Mouse (Mus musculus) neural tube, embryonic 11.5 days (tissue): ENCODE measurements at regions not wholly inside any gene's neighbourhood (a gene's known extent, or its start where the extent isn't known, plus 50 kb on each side); places are given as distances from the start of the nearest gene placed in this dataset.
"Not testable (repeated sequence)": the region's sequence is repeated elsewhere in the genome, so short reads cannot be mapped to it uniquely, and the experiment has no call there.

ENCODE experiments used
- ATAC-seq: fragments of 200-750 bp; cut with Nextera tagmentation; 2 replicates; pipeline ENCODE4 v1.8.0; 2017; ENCODE audit warnings: moderate number of reproducible peaks, mild to moderate bottlenecking, moderate TSS enrichment, moderate library complexity; ENCODE audit not compliant: insufficient read depth, low FRiP score, low TSS enrichment
- DNase-seq: peaks from one replicate; pipeline ENCODE4 v3.0.0-alpha.2; 2015; ENCODE audit warnings: low spot score
- H3K27ac ChIP-seq: fragments of 300-500 bp; sonication (generic); 2 replicates; pipeline ENCODE4 v1.5.1; 2014; ENCODE audit warnings: low read depth, mild to moderate bottlenecking, low read length
- H3K27me3 ChIP-seq: fragments of 300-500 bp; sonication (generic); 2 replicates; pipeline ENCODE4 v1.6.1; 2014; ENCODE audit warnings: mild to moderate bottlenecking, low read length, mixed read lengths; ENCODE audit not compliant: control insufficient read depth, insufficient read depth
- H3K36me3 ChIP-seq: fragments of 300-500 bp; sonication (generic); 2 replicates; pipeline ENCODE4 v1.6.1; 2014; ENCODE audit warnings: mild to moderate bottlenecking, low read length, moderate library complexity, mixed read lengths; ENCODE audit not compliant: control insufficient read depth, insufficient read depth
- H3K4me1 ChIP-seq: fragments of 300-500 bp; sonication (generic); 2 replicates; pipeline ENCODE4 v1.6.1; 2014; ENCODE audit warnings: low read length, mixed read lengths; ENCODE audit not compliant: control insufficient read depth, insufficient read depth
- H3K4me2 ChIP-seq: fragments of 300-500 bp; sonication (generic); 2 replicates; pipeline ENCODE4 v1.6.1; 2014; ENCODE audit warnings: low read depth, mild to moderate bottlenecking, moderate library complexity
- H3K4me3 ChIP-seq: fragments of 300-500 bp; sonication (generic); 2 replicates; pipeline ENCODE4 v1.5.1; 2014; ENCODE audit warnings: low read depth, low read length
- H3K9ac ChIP-seq: fragments of 300-500 bp; sonication (generic); 2 replicates; pipeline ENCODE4 v1.6.1; 2014; ENCODE audit warnings: mild to moderate bottlenecking, low read length
- H3K9me3 ChIP-seq: fragments of 300-500 bp; sonication (generic); 2 replicates; pipeline ENCODE4 v1.6.1; 2016; ENCODE audit warnings: low read length; ENCODE audit not compliant: control insufficient read depth
- WGBS: fragments of 180-500 bp; shearing (Covaris S2); extraction: QIAGEN DNeasy Blood & Tissue Kit; methylation state at CpG from one replicate; pipeline ENCODE4 v1.1.7; 2014; 5-methylcytosine and 5-hydroxymethylcytosine counted together

GRCm38 (mm10) chr14:53709627-53710026 lies 544.3 kb downstream of the Dad1 start:
- H3K4me2 ChIP-seq, H3K9me3 ChIP-seq, H3K27ac ChIP-seq, DNase-seq, H3K36me3 ChIP-seq, H3K27me3 ChIP-seq, H3K4me3 ChIP-seq, H3K4me1 ChIP-seq, ATAC-seq, H3K9ac ChIP-seq: not testable (repeated sequence)
- WGBS, result 17% methylated on average over 3 of the region's 3 CpGs

- H3K27me3 ChIP-seq, H3K36me3 ChIP-seq, DNase-seq, H3K4me3 ChIP-seq, H3K4me1 ChIP-seq, ATAC-seq, H3K9me3 ChIP-seq, H3K27ac ChIP-seq, H3K4me2 ChIP-seq, H3K9ac ChIP-seq: not testable (repeated sequence)
- WGBS, result 88% methylated on average over 5 of the region's 5 CpGs
Measured at GRCm38 (mm10) chr14:53704351-53704750, 549.6 kb downstream of the Dad1 start.

GRCm38 (mm10) chr14:53703593-53703992 lies 550.3 kb downstream of the Dad1 start:
- H3K9ac ChIP-seq, ATAC-seq, H3K4me3 ChIP-seq, H3K9me3 ChIP-seq, H3K27me3 ChIP-seq, H3K4me1 ChIP-seq, H3K27ac ChIP-seq, H3K36me3 ChIP-seq, DNase-seq, H3K4me2 ChIP-seq: not testable (repeated sequence)
- 27% methylated on average over 1 of the region's 1 CpGs for WGBS

- not testable (repeated sequence) for H3K9ac ChIP-seq, H3K9me3 ChIP-seq, H3K36me3 ChIP-seq, H3K4me3 ChIP-seq, H3K4me2 ChIP-seq, H3K27me3 ChIP-seq, H3K4me1 ChIP-seq, DNase-seq, ATAC-seq, H3K27ac ChIP-seq
- WGBS, result 85% methylated on average over 4 of the region's 4 CpGs
Measured at GRCm38 (mm10) chr14:53684100-53684499, 569.8 kb downstream of the Dad1 start.

- 68% methylated on average over 9 of the region's 9 CpGs for WGBS
- H3K4me3 ChIP-seq, result not testable (repeated sequence)
Measured at GRCm38 (mm10) chr14:53683361-53684015, 570.4 kb downstream of the Dad1 start.

GRCm38 (mm10) chr14:53682679-53683078 lies 571.2 kb downstream of the Dad1 start:
- WGBS, result 97% methylated on average over 1 of the region's 1 CpGs

More at GRCm38 (mm10) chr14:53683361-53684015, 570.4 kb downstream of the Dad1 start:
- DNase-seq, ATAC-seq, H3K4me2 ChIP-seq, H3K36me3 ChIP-seq, H3K27me3 ChIP-seq, H3K9ac ChIP-seq, H3K4me1 ChIP-seq, H3K9me3 ChIP-seq, H3K27ac ChIP-seq: not testable (repeated sequence)

GRCm38 (mm10) chr14:53681320-53681719 lies 572.6 kb downstream of the Dad1 start:
- H3K4me3 ChIP-seq, ATAC-seq, DNase-seq, H3K36me3 ChIP-seq, H3K4me1 ChIP-seq, H3K27me3 ChIP-seq, H3K9me3 ChIP-seq, H3K9ac ChIP-seq, H3K4me2 ChIP-seq, H3K27ac ChIP-seq: not testable (repeated sequence)
- 82% methylated on average over 5 of the region's 5 CpGs for WGBS

More at GRCm38 (mm10) chr14:53682679-53683078, 571.2 kb downstream of the Dad1 start:
- H3K4me2 ChIP-seq, H3K27me3 ChIP-seq, H3K4me3 ChIP-seq, ATAC-seq, H3K4me1 ChIP-seq, H3K36me3 ChIP-seq, H3K9me3 ChIP-seq, DNase-seq, H3K9ac ChIP-seq, H3K27ac ChIP-seq: not testable (repeated sequence)

GRCm38 (mm10) chr14:53665681-53666080 lies 588.2 kb downstream of the Dad1 start:
- H3K4me3 ChIP-seq, H3K4me2 ChIP-seq, H3K9me3 ChIP-seq, H3K27ac ChIP-seq, H3K36me3 ChIP-seq, H3K4me1 ChIP-seq, ATAC-seq, H3K9ac ChIP-seq, H3K27me3 ChIP-seq: not testable (repeated sequence)
- 29% methylated on average over 2 of the region's 2 CpGs for WGBS
- peak; percentile 45 for DNase-seq

- ATAC-seq, H3K9ac ChIP-seq, H3K27ac ChIP-seq, H3K4me3 ChIP-seq, H3K27me3 ChIP-seq, H3K4me2 ChIP-seq, H3K36me3 ChIP-seq, DNase-seq, H3K9me3 ChIP-seq, H3K4me1 ChIP-seq: not testable (repeated sequence)
- WGBS, result 82% methylated on average over 7 of the region's 9 CpGs
Measured at GRCm38 (mm10) chr14:53662700-53663355, 591.1 kb downstream of the Dad1 start.
